Mouse (Mus musculus) ES-Bruce4 (cell line): Measurements from ENCODE around the gene Triobp.
"Not testable (repeated sequence)": the region's sequence is repeated elsewhere in the genome, so short reads cannot be mapped to it uniquely, and the experiment has no call there.

Experiments
- CTCF ChIP-seq: IDR thresholded peaks from one replicate; pipeline ENCODE4 v1.8.1; 2011; ENCODE audit warnings: low read depth, low read length
- POLR2A ChIP-seq: IDR thresholded peaks from one replicate; pipeline ENCODE4 v1.8.1; 2011; ENCODE audit warnings: low read length; ENCODE audit not compliant: insufficient read depth

- TF ChIP-seq CTCF, POLR2A: not testable (repeated sequence)
Measured at GRCm38 (mm10) chr15:79031908-79032307, 84.4 kb downstream of the Triobp start.
